Mouse (Mus musculus) embryonic facial prominence, embryonic 11.5 days (tissue): ENCODE results near the gene Ctsf. TPM values are rescaled to one million over a fixed set of nuclear protein-coding genes. Genes with fewer than 3 reads are reported as not detected.

Experiments
- ATAC-seq: fragments of 200-750 bp; cut with Nextera tagmentation; replicated peaks from 2 replicates; pipeline ENCODE4 v1.8.0; 2017; ENCODE audit warnings: low read depth; ENCODE audit not compliant: insufficient number of reproducible peaks, low FRiP score, low TSS enrichment
- DNase-seq: peaks from one replicate; pipeline ENCODE4 v3.0.0-alpha.2; 2015; ENCODE audit warnings: low spot score
- H3K27ac ChIP-seq: fragments of 300-500 bp; sonication (generic); replicated peaks from 2 replicates; pipeline ENCODE4 v1.5.1; 2014; ENCODE audit warnings: mild to moderate bottlenecking, low read depth, low read length, control low read depth
- H3K27me3 ChIP-seq: fragments of 300-500 bp; sonication (generic); 2 replicates; pipeline ENCODE4 v1.6.1; 2014; ENCODE audit warnings: mild to moderate bottlenecking, low read length, moderate library complexity, mixed read lengths; ENCODE audit not compliant: control insufficient read depth, insufficient read depth
- H3K36me3 ChIP-seq: fragments of 300-500 bp; sonication (generic); replicated peaks from 2 replicates; pipeline ENCODE4 v1.6.1; 2014; ENCODE audit warnings: low read depth, mild to moderate bottlenecking, low read length, moderate library complexity, mixed read lengths; ENCODE audit not compliant: control insufficient read depth, insufficient read depth
- H3K4me1 ChIP-seq: fragments of 300-500 bp; sonication (generic); 2 replicates; pipeline ENCODE4 v1.6.1; 2014; ENCODE audit warnings: low read length, mixed read lengths; ENCODE audit not compliant: control insufficient read depth, insufficient read depth
- H3K4me2 ChIP-seq: fragments of 300-500 bp; sonication (generic); 2 replicates; pipeline ENCODE4 v1.6.1; 2014; ENCODE audit warnings: low read depth, mild to moderate bottlenecking, control low read depth, low read length, moderate library complexity
- H3K4me3 ChIP-seq: fragments of 300-500 bp; sonication (generic); 2 replicates; pipeline ENCODE4 v1.5.1; 2014; ENCODE audit warnings: low read depth, low read length, control low read depth
- H3K9ac ChIP-seq: fragments of 300-500 bp; sonication (generic); replicated peaks from 2 replicates; pipeline ENCODE4 v1.6.1; 2014; ENCODE audit warnings: mild to moderate bottlenecking, control low read depth, low read length
- H3K9me3 ChIP-seq: fragments of 300-500 bp; sonication (generic); replicated peaks from 2 replicates; pipeline ENCODE4 v1.6.1; 2016; ENCODE audit warnings: mild to moderate bottlenecking, low read length, inconsistent platforms, mixed read lengths; ENCODE audit not compliant: control insufficient read depth
- WGBS: fragments of 180-500 bp; shearing (Covaris S2); extraction: QIAGEN DNeasy Blood & Tissue Kit; methylation state at CpG from one replicate; pipeline ENCODE4 v1.1.7; 2014; 5-methylcytosine and 5-hydroxymethylcytosine counted together
- polyA plus RNA-seq: library from polyadenylated mRNA; unstranded; fragments of >200 nt; fragmentation: Nextera tagmentation; extraction: Ambion mirVana; gene quantifications from 2 replicates; pipeline ENCODE4 v1.2.1, GENCODE M21; 2014

Ctsf gene
- polyA plus RNA-seq, 1 experiment from 2014 or later = 20.9 TPM

GRCm38 (mm10) chr19:4839149-4839548 lies 15.8 kb upstream of the Ctsf start, which contains the start of the genes Ccs and Ccdc87:
Gene Ccs (minus strand): TSS chr19:4839332.
Gene Ccdc87 (plus strand): TSS chr19:4839366.
- ATAC-seq (peak; percentile 97), DNase-seq (peak; percentile 97)
- H3K27ac ChIP-seq = no peak within 1 kb of the TSS
- H3K9me3 ChIP-seq = no peaks in the 10 kb centered on the region
- peak within 1 kb of the TSS; percentile 64 for H3K4me3 ChIP-seq
- no peaks in the 10 kb centered on the region for H3K36me3 ChIP-seq
- peak within 1 kb of the TSS; percentile 79 for H3K9ac ChIP-seq
- peak within 1 kb of the TSS; percentile 92 for H3K4me2 ChIP-seq
- no peaks in the 10 kb centered on the region for H3K4me1 ChIP-seq
- 0% methylated on average over 25 of the region's 25 CpGs for WGBS
- H3K27me3 ChIP-seq = peaks cover 3% of the 10 kb centered on the region

- H3K9ac ChIP-seq = no peak overlapping the region
- no peak overlapping the region for H3K27ac ChIP-seq
- no peak for DNase-seq
- no peaks in the 10 kb centered on the region for H3K4me1 ChIP-seq
- peaks cover 3% of the 10 kb centered on the region for H3K27me3 ChIP-seq
- no peak for ATAC-seq
- WGBS = 84% methylated on average over 9 of the region's 9 CpGs
- H3K9me3 ChIP-seq = no peaks in the 10 kb centered on the region
- H3K4me3 ChIP-seq = no peak overlapping the region
- H3K36me3 ChIP-seq = no peaks in the 10 kb centered on the region
- no peak overlapping the region for H3K4me2 ChIP-seq
Measured at GRCm38 (mm10) chr19:4840848-4841247, 14.1 kb upstream of the Ctsf start.

GRCm38 (mm10) chr19:4842611-4843010 lies 12.3 kb upstream of the Ctsf start:
- no peak overlapping the region for H3K9ac ChIP-seq
- H3K4me2 ChIP-seq = no peak overlapping the region
- H3K36me3 ChIP-seq = no peaks in the 10 kb centered on the region
- H3K4me3 ChIP-seq = no peak overlapping the region
- H3K27me3 ChIP-seq = peaks cover 3% of the 10 kb centered on the region
- DNase-seq = no peak
- ATAC-seq = no peak
- H3K4me1 ChIP-seq = no peaks in the 10 kb centered on the region
- H3K9me3 ChIP-seq = no peaks in the 10 kb centered on the region
- H3K27ac ChIP-seq = no peak overlapping the region
- 72% methylated on average over 2 of the region's 2 CpGs for WGBS

GRCm38 (mm10) chr19:4845846-4846245 lies 9.1 kb upstream of the Ctsf start:
- no peak overlapping the region for H3K4me3 ChIP-seq
- DNase-seq (no peak), ATAC-seq (no peak)
- H3K27ac ChIP-seq = no peak overlapping the region
- WGBS = 67% methylated on average over 2 of the region's 2 CpGs
- H3K4me1 ChIP-seq = no peaks in the 10 kb centered on the region
- no peak overlapping the region for H3K9ac ChIP-seq
- H3K9me3 ChIP-seq = no peaks in the 10 kb centered on the region
- no peak overlapping the region for H3K4me2 ChIP-seq
- no peaks in the 10 kb centered on the region for H3K36me3 ChIP-seq
- no peaks in the 10 kb centered on the region; the same call in 1 of the 2 replicates for H3K27me3 ChIP-seq

- H3K4me3 ChIP-seq = no peak overlapping the region
- no peak for ATAC-seq
- no peaks in the 10 kb centered on the region for H3K9me3 ChIP-seq
- 40% methylated on average over 7 of the region's 7 CpGs for WGBS
- H3K36me3 ChIP-seq = no peaks in the 10 kb centered on the region
- no peaks in the 10 kb centered on the region for H3K4me1 ChIP-seq
- peak; percentile 23 for DNase-seq
- no peak overlapping the region for H3K27ac ChIP-seq
- no peak overlapping the region for H3K4me2 ChIP-seq
- no peaks in the 10 kb centered on the region; the same call in 1 of the 2 replicates for H3K27me3 ChIP-seq
- H3K9ac ChIP-seq = no peak overlapping the region
Measured at GRCm38 (mm10) chr19:4847490-4847889, 7.4 kb upstream of the Ctsf start.

GRCm38 (mm10) chr19:4849800-4850199 lies 5.1 kb upstream of the Ctsf start:
- Histone ChIP-seq H3K4me1 (no peaks in the 10 kb centered on the region), H3K4me3 (no peak overlapping the region), H3K9me3 (no peaks in the 10 kb centered on the region), H3K9ac (no peak overlapping the region), H3K4me2 (no peak overlapping the region), H3K27ac (no peak overlapping the region), H3K27me3 (no peaks in the 10 kb centered on the region; the same call in 1 of the 2 replicates), H3K36me3 (no peaks in the 10 kb centered on the region)
- 50% methylated on average over 4 of the region's 4 CpGs for whole genome bisulfite sequencing
- DNase-seq (no peak), ATAC-seq (no peak)

GRCm38 (mm10) chr19:4850281-4850680 lies 4.6 kb upstream of the Ctsf start:
- H3K36me3 ChIP-seq = no peaks in the 10 kb centered on the region
- no peaks in the 10 kb centered on the region for H3K4me1 ChIP-seq
- no peak overlapping the region for H3K27ac ChIP-seq
- no peaks in the 10 kb centered on the region for H3K9me3 ChIP-seq
- WGBS = 49% methylated on average over 5 of the region's 5 CpGs
- H3K27me3 ChIP-seq = no peaks in the 10 kb centered on the region; the same call in 1 of the 2 replicates
- H3K9ac ChIP-seq = no peak overlapping the region
- DNase-seq (no peak), ATAC-seq (no peak)
- no peak overlapping the region for H3K4me3 ChIP-seq
- H3K4me2 ChIP-seq = no peak overlapping the region

- H3K36me3 ChIP-seq = no peaks in the 10 kb centered on the region
- H3K27ac ChIP-seq = no peak overlapping the region
- DNase-seq (no peak), ATAC-seq (peak; percentile 55; the same call in 1 of the 2 replicates)
- H3K9me3 ChIP-seq = no peaks in the 10 kb centered on the region
- peak overlapping the region; percentile 89 for H3K4me2 ChIP-seq
- no peaks in the 10 kb centered on the region for H3K27me3 ChIP-seq
- 3% methylated on average over 14 of the region's 14 CpGs for WGBS
- H3K4me1 ChIP-seq = no peaks in the 10 kb centered on the region
- peak overlapping the region; percentile 53 for H3K4me3 ChIP-seq
- H3K9ac ChIP-seq = peak overlapping the region; percentile 59
Measured at GRCm38 (mm10) chr19:4855470-4855820, 515 bp downstream of the Ctsf start.
